Comparison of ENCODE assay signal across 9 mouse cellular contexts in genomic region chr13:41634401-41634818, GRCm38 (mm10). TPM values are rescaled to one million over a fixed set of nuclear protein-coding genes. Genes with fewer than 3 reads are reported as not detected.
DNase-seq lines count a peak whose midpoint lies in the region; ATAC-seq lines count a peak whose summit lies in the region.
"Had no signal": no experiment of that assay in that cellular context is flagged by ENCODE, and none has a peak within 500 bp of the region (broad histone marks: within the 10 kb centered on the region; RNA-seq: fewer than 3 reads in every experiment).

No protein-coding gene starts in this region.

- intact Hi-C loops in heart, postnatal 36 days (cut with DNase I), result loop anchor here (1.0 to 2.0 kb wide), 2 partner anchors 62 to 351 kb away; no protein-coding TSS in a partner anchor

- WGBS in forebrain, embryonic 13.5 days, result 37% methylated on average over 13 of the region's 13 CpGs

- H3K9me3 ChIP-seq in forebrain, embryonic 13.5 days (replicated peaks), result no peaks in the 10 kb centered on the region
- H3K9me3 ChIP-seq: midbrain, embryonic 12.5 days had no signal

- no peak overlapping the region for H3K4me3 ChIP-seq in forebrain, embryonic 13.5 days
- H3K4me3 ChIP-seq: midbrain, embryonic 12.5 days had no signal

- H3K4me2 ChIP-seq in forebrain, embryonic 13.5 days, result no peak overlapping the region
- H3K4me2 ChIP-seq: midbrain, embryonic 12.5 days had no signal

- peak; percentile 55 for DNase-seq in MN1 (ENCODE audit: low spot score)
- DNase-seq in c-Kit-positive CD71-positive TER-119-negative erythroid progenitor cells, embryonic 14.5 days (ENCODE audit: low read depth), result peak; percentile 52
- peak; percentile 76 to 80 for DNase-seq in heart, postnatal 36 days
- DNase-seq in layer of hippocampus, adult 9-10 months (ENCODE audit: low spot score), result peak; percentile 76
- peak; percentile 78 for DNase-seq in lung, postnatal 25 days (ENCODE audit: low spot score)
- peak; percentile 47 for DNase-seq in retina, postnatal 7 days (ENCODE audit: low read depth, low spot score)
- DNase-seq in urinary bladder, postnatal 36 days (ENCODE audit: low spot score in 2 of 2), result peak; percentile 52 to 70

- no peaks in the 10 kb centered on the region for H3K4me1 ChIP-seq in forebrain, embryonic 13.5 days
- H3K4me1 ChIP-seq: midbrain, embryonic 12.5 days had no signal

- ATAC-seq in forebrain, embryonic 13.5 days, result peak; percentile 75

- no peaks in the 10 kb centered on the region for H3K27me3 ChIP-seq in forebrain, embryonic 13.5 days
- H3K27me3 ChIP-seq: midbrain, embryonic 12.5 days had no signal

- peaks cover 9% of the 10 kb centered on the region; the same call in 1 of the 2 replicates for H3K36me3 ChIP-seq in forebrain, embryonic 13.5 days (ENCODE audit: poor library complexity, severe bottlenecking)

- H3K9ac ChIP-seq in forebrain, embryonic 13.5 days, result no peak overlapping the region
- H3K9ac ChIP-seq: midbrain, embryonic 12.5 days had no signal

- H3K27ac ChIP-seq in forebrain, embryonic 13.5 days, result no peak overlapping the region
- H3K27ac ChIP-seq: midbrain, embryonic 12.5 days had no signal

RNA-seq across cellular contexts. Expression of gene Tmem170b, which starts 28.7 kb away (rescaled TPM):
- 28.0 and 31.1 TPM in 2 replicates for polyA plus RNA-seq in forebrain, embryonic 13.5 days (2015; fragmentation: Nextera tagmentation; extraction: Ambion mirVana)
- 10 to 100 TPM; 21.7 to 24.2 TPM for total RNA-seq in heart, postnatal 36 days (2021)
